Mouse (Mus musculus): ENCODE data around the gene Marc1. TPM values are rescaled to one million over a fixed set of nuclear protein-coding genes. Genes with fewer than 3 reads are reported as not detected.

The Marc1 gene
- total RNA-seq, 1 experiment from 2014 or later = not detected

GRCm38 (mm10) chr1:184825093-184825492, 14.0 kb upstream of the Marc1 start:
- peak; percentile 52 for ATAC-seq (replicated peaks; ENCODE audit: low read depth, poor library complexity, severe bottlenecking)

DNA sequence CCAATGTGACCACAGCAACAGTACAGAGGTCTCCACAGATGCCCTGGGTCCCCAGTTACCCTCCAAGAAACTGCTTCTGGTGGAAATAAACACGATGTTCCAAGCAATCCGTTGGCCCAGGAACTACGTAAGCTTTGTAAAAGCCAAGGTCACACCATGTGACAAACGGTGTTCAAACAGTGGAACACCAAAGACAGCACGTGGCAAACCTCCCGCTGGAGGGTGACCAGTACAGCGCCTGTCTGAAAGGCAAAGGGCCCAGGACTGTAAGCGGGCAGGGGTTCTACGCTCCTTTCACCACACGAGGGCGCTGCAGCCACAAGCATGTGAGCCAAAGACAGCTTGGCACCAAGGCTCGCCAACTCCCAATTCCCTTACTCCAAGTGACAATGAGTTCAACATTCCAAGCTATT, 13.3 kb upstream of the Marc1 start:
- peak; percentile 93 for ATAC-seq (replicated peaks; ENCODE audit: low read depth, poor library complexity, severe bottlenecking)

GRCm38 (mm10) chr1:184822678-184823077, 11.6 kb upstream of the Marc1 start:
- ATAC-seq (replicated peaks; ENCODE audit: low read depth, poor library complexity, severe bottlenecking) = no peak

- 0 out of 2 replicates have a peak, but pooled peaks have one; percentile 32 for ATAC-seq (replicated peaks; ENCODE audit: low read depth, poor library complexity, severe bottlenecking)
Measured at GRCm38 (mm10) chr1:184817768-184818167, 6.7 kb upstream of the Marc1 start.

GRCm38 (mm10) chr1:184811716-184812250, 670 bp upstream of the Marc1 start:
- ATAC-seq (replicated peaks; ENCODE audit: low read depth, poor library complexity, severe bottlenecking) = no peak

DNA sequence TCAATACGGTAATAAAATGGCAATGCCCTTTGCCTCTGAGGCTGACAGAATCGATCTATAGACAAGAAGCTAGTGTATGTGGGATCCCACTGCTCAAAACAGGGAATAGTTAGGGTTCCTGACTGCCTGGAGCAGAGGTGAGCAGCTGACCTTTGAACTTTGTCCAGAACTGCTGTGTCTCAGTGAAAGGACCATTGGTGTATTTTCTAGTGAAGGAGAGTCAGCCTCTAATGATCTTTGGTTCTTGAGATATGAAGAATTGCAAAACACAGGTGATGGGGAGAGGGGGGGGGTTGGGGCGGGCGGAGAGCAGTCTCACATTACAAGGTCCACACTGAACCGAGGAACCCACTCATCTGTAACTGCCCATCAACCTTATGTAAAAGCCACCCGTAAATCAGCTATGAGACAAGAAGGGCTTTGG, 1.5 kb downstream of the Marc1 start:
- ATAC-seq (replicated peaks; ENCODE audit: low read depth, poor library complexity, severe bottlenecking) = no peak

DNA sequence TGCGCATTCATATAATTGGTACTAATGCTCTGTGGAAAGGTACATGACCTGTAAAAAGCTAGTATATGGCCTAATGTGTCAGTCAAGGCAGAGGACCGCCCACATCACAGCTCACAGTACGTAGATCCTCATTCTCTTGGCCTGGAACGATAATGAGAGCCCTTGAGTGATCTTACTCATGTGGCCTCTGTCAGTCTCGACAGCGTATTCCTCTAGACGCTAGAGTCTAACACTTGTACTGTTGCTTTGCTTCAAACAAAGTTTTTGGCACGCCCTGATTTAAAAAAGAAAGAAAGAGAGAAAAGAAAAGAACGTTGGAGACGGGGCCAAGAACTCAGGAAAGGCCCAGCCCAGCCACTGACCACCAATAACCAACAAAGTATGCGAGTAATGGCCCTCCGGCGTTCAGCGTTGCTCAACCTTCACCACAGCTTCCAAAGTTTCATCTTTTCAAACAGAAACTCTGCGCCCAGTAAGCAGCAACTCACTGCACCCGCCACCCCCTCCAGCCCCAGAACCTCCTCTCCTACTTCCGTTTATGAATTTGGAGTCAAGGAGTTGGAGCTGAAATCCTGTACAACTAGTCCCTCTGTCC, 2.6 kb downstream of the Marc1 start:
- 0 out of 2 replicates have a peak, but pooled peaks have one; percentile 24 for ATAC-seq (replicated peaks; ENCODE audit: low read depth, poor library complexity, severe bottlenecking)

- peak; percentile 86 for ATAC-seq (replicated peaks; ENCODE audit: low read depth, poor library complexity, severe bottlenecking)
Measured at GRCm38 (mm10) chr1:184807627-184808417, 3.3 kb downstream of the Marc1 start.

GRCm38 (mm10) chr1:184807123-184807522, 4.0 kb downstream of the Marc1 start:
- no peak for ATAC-seq (replicated peaks; ENCODE audit: low read depth, poor library complexity, severe bottlenecking)

DNA sequence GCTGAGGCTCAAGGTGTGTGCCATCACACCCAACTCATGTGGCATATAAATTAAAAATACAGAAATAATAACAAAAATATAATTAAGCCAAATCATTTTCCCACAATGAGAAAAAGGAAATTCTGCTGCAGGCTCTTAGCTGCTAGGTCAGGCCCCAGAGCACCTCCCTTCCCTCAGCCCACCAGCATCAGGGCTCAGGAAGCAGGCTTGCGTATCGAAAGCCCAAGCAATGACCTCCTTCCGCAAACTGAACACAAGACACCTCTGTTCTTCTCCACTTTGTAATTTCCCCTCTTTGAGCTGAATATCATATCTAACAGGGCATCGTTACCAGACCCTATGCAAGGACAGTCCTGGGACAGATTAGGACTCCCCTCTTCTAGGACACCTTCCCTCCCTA, 5.4 kb downstream of the Marc1 start:
- peak; percentile 54 for ATAC-seq (replicated peaks; ENCODE audit: low read depth, poor library complexity, severe bottlenecking)

GRCm38 (mm10) chr1:184793163-184793876, 17.8 kb downstream of the Marc1 start:
- ATAC-seq (replicated peaks; ENCODE audit: low read depth, poor library complexity, severe bottlenecking) = peak; percentile 94

DNA sequence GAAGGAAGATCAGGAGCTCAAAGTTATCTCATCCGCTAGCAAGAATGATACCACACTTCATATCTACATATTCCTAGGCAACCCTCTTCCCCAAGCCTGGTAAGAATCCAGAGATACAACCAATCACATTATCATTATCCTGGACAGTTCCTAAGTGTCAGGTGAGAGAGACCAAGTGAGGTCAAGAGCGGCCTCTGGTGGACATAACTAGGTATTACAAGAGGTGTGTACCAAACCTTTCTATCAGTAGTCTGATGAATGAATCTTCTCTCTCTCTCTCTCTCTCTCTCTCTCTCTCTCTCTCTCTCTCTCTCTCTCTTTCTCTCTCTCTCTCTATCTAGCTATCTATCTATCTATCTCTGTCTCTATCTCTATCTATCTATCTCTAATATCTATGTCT, 20.0 kb downstream of the Marc1 start:
- ATAC-seq (replicated peaks; ENCODE audit: low read depth, poor library complexity, severe bottlenecking) = peak; percentile 66

DNA sequence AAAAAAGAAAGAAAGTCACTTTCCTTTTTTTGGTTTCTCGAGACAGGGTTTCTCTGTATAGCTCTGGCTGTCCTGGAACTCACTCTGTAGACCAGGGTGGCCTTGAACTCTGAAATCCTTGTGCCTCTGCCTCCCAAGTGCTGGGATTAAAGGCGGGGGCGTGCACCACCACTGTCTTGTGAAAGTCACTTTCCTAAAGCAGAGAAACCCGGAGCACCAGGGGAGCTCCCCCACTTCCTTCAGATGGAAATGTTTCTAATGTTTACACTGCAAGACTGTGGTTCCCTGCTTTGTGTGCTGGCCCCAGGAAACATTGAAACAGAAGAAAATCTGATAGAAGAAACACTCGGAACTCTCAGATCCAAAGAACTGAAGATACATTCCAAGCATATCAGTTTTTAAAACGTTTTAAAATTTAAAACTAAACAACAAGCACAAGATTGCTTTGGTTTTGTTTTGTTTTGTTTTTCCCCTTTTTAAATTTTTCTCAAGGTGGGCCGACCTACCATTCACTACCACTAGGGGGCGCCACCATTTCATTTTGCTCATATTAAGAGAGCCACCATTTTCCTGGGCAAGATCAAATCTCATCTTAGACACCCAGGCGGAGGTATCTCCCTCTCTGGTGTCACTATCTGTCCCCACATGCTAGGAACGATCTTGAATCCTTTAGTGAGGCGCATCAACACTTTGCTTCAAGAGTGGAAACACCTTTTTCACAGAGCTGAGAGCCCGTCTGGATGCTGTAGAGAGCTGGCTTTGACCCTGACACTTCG, 24.5 kb downstream of the Marc1 start:
- ATAC-seq (replicated peaks; ENCODE audit: low read depth, poor library complexity, severe bottlenecking) = 0 out of 2 replicates have a peak, but pooled peaks have one; percentile 16

DNA sequence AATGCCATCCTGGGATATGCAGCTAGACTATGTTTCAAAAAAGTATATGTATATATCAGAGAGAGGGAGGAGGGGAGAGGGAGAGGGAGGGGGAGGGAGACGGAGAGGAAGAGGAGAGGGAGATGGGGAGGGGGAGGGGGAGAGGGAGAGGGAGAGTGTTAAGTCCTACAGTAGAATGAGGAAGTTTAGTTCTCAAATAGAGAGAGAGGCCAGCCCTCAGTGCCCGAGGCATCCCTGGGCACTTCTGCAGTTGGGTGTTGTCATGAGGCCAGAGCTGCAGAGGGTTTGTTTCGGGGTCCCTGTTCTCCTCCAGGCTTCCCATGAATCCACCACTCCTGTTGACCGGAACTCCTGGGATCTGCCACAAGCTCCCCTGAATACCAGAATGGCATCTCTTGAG, 27.5 kb downstream of the Marc1 start:
- peak; percentile 51 for ATAC-seq (replicated peaks; ENCODE audit: low read depth, poor library complexity, severe bottlenecking)

DNA sequence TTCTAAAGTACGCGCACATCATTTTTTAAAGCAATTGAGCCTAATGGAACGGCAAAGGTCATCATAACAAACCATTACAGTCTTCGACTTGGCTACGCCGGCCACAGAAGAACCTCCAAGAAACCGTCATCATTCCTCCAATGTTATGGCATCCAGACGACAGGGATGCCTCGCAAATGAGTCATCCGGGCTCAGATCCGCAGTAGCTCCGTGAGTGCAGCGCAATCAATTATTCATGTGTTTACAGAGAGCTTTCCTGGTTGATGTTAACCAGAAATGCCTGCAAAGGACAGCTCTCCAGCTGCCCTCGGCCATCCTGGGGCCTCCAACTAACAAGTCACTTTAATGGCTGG, 29.0 kb downstream of the Marc1 start:
- ATAC-seq (replicated peaks; ENCODE audit: low read depth, poor library complexity, severe bottlenecking) = no peak

GRCm38 (mm10) chr1:184781286-184782160, 29.6 kb downstream of the Marc1 start:
- peak; percentile 72 for ATAC-seq (replicated peaks; ENCODE audit: low read depth, poor library complexity, severe bottlenecking)

- ATAC-seq (replicated peaks; ENCODE audit: low read depth, poor library complexity, severe bottlenecking) = no peak
Measured at GRCm38 (mm10) chr1:184778157-184778556, 33.0 kb downstream of the Marc1 start.

- ATAC-seq (replicated peaks; ENCODE audit: low read depth, poor library complexity, severe bottlenecking) = 0 out of 2 replicates have a peak, but pooled peaks have one; percentile 24
Measured at GRCm38 (mm10) chr1:184777061-184777795, 33.9 kb downstream of the Marc1 start.

Measured in common myeloid progenitor, adult 5-6 weeks (primary cell).